Mouse (Mus musculus): ENCODE results near the gene Eif2a. TPM values are rescaled to one million over a fixed set of nuclear protein-coding genes. Genes with fewer than 3 reads are reported as not detected.

The Eif2a gene
- 47.4 and 49.8 TPM in 2 replicates for polyA plus RNA-seq (2016; fragmentation: Nextera tagmentation; extraction: Ambion mirVana)

GRCm38 (mm10) chr3:58525652-58526407 lies at the start of gene Eif2a, which contains the start of gene Serp1:
TSS of gene Eif2a (plus strand) at chr3:58525821.
TSS of gene Serp1 (minus strand) at chr3:58525892.
- WGBS, result under 1% methylated on average over 57 of the region's 57 CpGs
- Histone ChIP-seq H3K36me3 (peaks cover 20% of the 10 kb centered on the region), H3K27ac (peak within 1 kb of the TSS; percentile 83), H3K9ac (peak within 1 kb of the TSS; percentile 92), H3K27me3 (replicated peaks) (no peaks in the 10 kb centered on the region), H3K4me3 (peak within 1 kb of the TSS; percentile 90), H3K4me2 (replicated peaks) (peak within 1 kb of the TSS; percentile 75), H3K4me1 (peaks cover 15% of the 10 kb centered on the region), H3K9me3 (no peaks in the 10 kb centered on the region)
- peak; percentile 99 for ATAC-seq (ENCODE audit: low FRiP score, low read depth)

- Histone ChIP-seq H3K4me2 (replicated peaks) (no peak overlapping the region), H3K27ac (no peak overlapping the region), H3K9me3 (no peaks in the 10 kb centered on the region), H3K4me3 (no peak overlapping the region), H3K4me1 (no peaks in the 10 kb centered on the region), H3K9ac (no peak overlapping the region), H3K27me3 (replicated peaks) (no peaks in the 10 kb centered on the region), H3K36me3 (no peaks in the 10 kb centered on the region)
- 87% methylated on average over 2 of the region's 2 CpGs for WGBS
- ATAC-seq (ENCODE audit: low FRiP score, low read depth), result no peak
These were observed 46.7 kb upstream of the Eif2a start for GRCm38 (mm10) chr3:58478755-58479455.

- 72% methylated on average over 7 of the region's 7 CpGs for WGBS
- no peak overlapping the region for H3K4me3 ChIP-seq
- ATAC-seq (ENCODE audit: low FRiP score, low read depth), result no peak
- no peak overlapping the region for H3K9ac ChIP-seq
- no peaks in the 10 kb centered on the region for H3K27me3 ChIP-seq (replicated peaks)
- H3K27ac ChIP-seq, result no peak overlapping the region
- H3K4me1 ChIP-seq, result no peaks in the 10 kb centered on the region
- no peaks in the 10 kb centered on the region for H3K36me3 ChIP-seq
- no peaks in the 10 kb centered on the region for H3K9me3 ChIP-seq
- H3K4me2 ChIP-seq (replicated peaks), result no peak overlapping the region
These were observed 39.7 kb upstream of the Eif2a start for GRCm38 (mm10) chr3:58485883-58486282.

- Histone ChIP-seq H3K27ac (no peak overlapping the region), H3K4me3 (no peak overlapping the region), H3K27me3 (replicated peaks) (no peaks in the 10 kb centered on the region), H3K36me3 (no peaks in the 10 kb centered on the region), H3K4me2 (replicated peaks) (no peak overlapping the region), H3K9me3 (no peaks in the 10 kb centered on the region), H3K4me1 (no peaks in the 10 kb centered on the region), H3K9ac (no peak overlapping the region)
- ATAC-seq (ENCODE audit: low FRiP score, low read depth), result no peak
- 70% methylated on average over 3 of the region's 3 CpGs for WGBS
These were observed 38.5 kb upstream of the Eif2a start for GRCm38 (mm10) chr3:58487121-58487520.

GRCm38 (mm10) chr3:58487999-58488775 lies 37.4 kb upstream of the Eif2a start:
- no peak overlapping the region for H3K4me2 ChIP-seq (replicated peaks)
- no peak for ATAC-seq (ENCODE audit: low FRiP score, low read depth)
- no peak overlapping the region for H3K27ac ChIP-seq
- H3K9me3 ChIP-seq, result no peaks in the 10 kb centered on the region
- no peaks in the 10 kb centered on the region for H3K4me1 ChIP-seq
- no peak overlapping the region for H3K4me3 ChIP-seq
- no peaks in the 10 kb centered on the region for H3K36me3 ChIP-seq
- 75% methylated on average over 7 of the region's 8 CpGs for WGBS
- no peaks in the 10 kb centered on the region for H3K27me3 ChIP-seq (replicated peaks)
- no peak overlapping the region for H3K9ac ChIP-seq

- no peak overlapping the region for H3K27ac ChIP-seq
- no peaks in the 10 kb centered on the region for H3K4me1 ChIP-seq
- no peaks in the 10 kb centered on the region for H3K36me3 ChIP-seq
- H3K4me2 ChIP-seq (replicated peaks), result no peak overlapping the region
- H3K27me3 ChIP-seq (replicated peaks), result no peaks in the 10 kb centered on the region
- no peak overlapping the region for H3K4me3 ChIP-seq
- H3K9ac ChIP-seq, result no peak overlapping the region
- 80% methylated on average over 7 of the region's 7 CpGs for WGBS
- no peaks in the 10 kb centered on the region for H3K9me3 ChIP-seq
- ATAC-seq (ENCODE audit: low FRiP score, low read depth), result no peak
These were observed 34.8 kb upstream of the Eif2a start for GRCm38 (mm10) chr3:58490787-58491186.

GRCm38 (mm10) chr3:58493621-58494020 lies 32.0 kb upstream of the Eif2a start:
- WGBS, result 83% methylated on average over 4 of the region's 4 CpGs
- no peak overlapping the region for H3K4me3 ChIP-seq
- H3K4me2 ChIP-seq (replicated peaks), result no peak overlapping the region
- no peaks in the 10 kb centered on the region for H3K36me3 ChIP-seq
- no peak overlapping the region for H3K9ac ChIP-seq
- no peaks in the 10 kb centered on the region for H3K9me3 ChIP-seq
- no peak for ATAC-seq (ENCODE audit: low FRiP score, low read depth)
- no peak overlapping the region for H3K27ac ChIP-seq
- H3K27me3 ChIP-seq (replicated peaks), result no peaks in the 10 kb centered on the region
- no peaks in the 10 kb centered on the region for H3K4me1 ChIP-seq

- Histone ChIP-seq H3K27ac (no peak overlapping the region), H3K4me2 (replicated peaks) (no peak overlapping the region), H3K9ac (no peak overlapping the region), H3K9me3 (no peaks in the 10 kb centered on the region), H3K4me3 (no peak overlapping the region), H3K36me3 (no peaks in the 10 kb centered on the region), H3K4me1 (no peaks in the 10 kb centered on the region), H3K27me3 (replicated peaks) (no peaks in the 10 kb centered on the region)
- ATAC-seq (ENCODE audit: low FRiP score, low read depth), result no peak
- 84% methylated on average over 2 of the region's 2 CpGs for WGBS
These were observed 23.7 kb upstream of the Eif2a start for GRCm38 (mm10) chr3:58501961-58502360.

- Histone ChIP-seq H3K4me1 (no peaks in the 10 kb centered on the region), H3K4me2 (replicated peaks) (no peak overlapping the region), H3K9ac (no peak overlapping the region), H3K36me3 (no peaks in the 10 kb centered on the region), H3K27me3 (replicated peaks) (no peaks in the 10 kb centered on the region), H3K27ac (no peak overlapping the region), H3K9me3 (no peaks in the 10 kb centered on the region), H3K4me3 (no peak overlapping the region)
- 67% methylated on average over 3 of the region's 3 CpGs for WGBS
- ATAC-seq (ENCODE audit: low FRiP score, low read depth), result no peak
These were observed 21.8 kb upstream of the Eif2a start for GRCm38 (mm10) chr3:58503720-58504333.

GRCm38 (mm10) chr3:58504676-58505075 lies 20.9 kb upstream of the Eif2a start:
- ATAC-seq (ENCODE audit: low FRiP score, low read depth), result no peak
- no peak overlapping the region for H3K4me2 ChIP-seq (replicated peaks)
- H3K9ac ChIP-seq, result no peak overlapping the region

GRCm38 (mm10) chr3:58508020-58508750 lies 17.4 kb upstream of the Eif2a start:
- Histone ChIP-seq H3K9me3 (no peaks in the 10 kb centered on the region), H3K27me3 (replicated peaks) (no peaks in the 10 kb centered on the region), H3K4me3 (no peak overlapping the region), H3K9ac (no peak overlapping the region), H3K4me2 (replicated peaks) (no peak overlapping the region), H3K36me3 (no peaks in the 10 kb centered on the region), H3K4me1 (no peaks in the 10 kb centered on the region), H3K27ac (no peak overlapping the region)
- 91% methylated on average over 7 of the region's 7 CpGs for WGBS
- ATAC-seq (ENCODE audit: low FRiP score, low read depth), result no peak

More at GRCm38 (mm10) chr3:58504676-58505075, 20.9 kb upstream of the Eif2a start:
- Histone ChIP-seq H3K27me3 (replicated peaks) (no peaks in the 10 kb centered on the region), H3K9me3 (no peaks in the 10 kb centered on the region), H3K36me3 (no peaks in the 10 kb centered on the region), H3K4me3 (no peak overlapping the region), H3K27ac (no peak overlapping the region), H3K4me1 (no peaks in the 10 kb centered on the region)

Data from neural tube, embryonic 12.5 days (tissue).